24 mouse cellular contexts compared by ENCODE assay signal in genomic region chr9:43580653-43581052, GRCm38 (mm10).
"Had no signal": no experiment of that assay in that cellular context is flagged by ENCODE, and none has a peak within 500 bp of the region (broad histone marks: within the 10 kb centered on the region; RNA-seq: fewer than 3 reads in every experiment).

No protein-coding gene starts in this region.

- H3K9ac ChIP-seq: heart, embryonic 12.5 days; hindbrain, embryonic 12.5 days; hindbrain, embryonic 15.5 days; intestine, embryonic 15.5 days; limb, embryonic 12.5 days had no signal

- H3K27me3 ChIP-seq: heart, embryonic 12.5 days; hindbrain, embryonic 15.5 days; intestine, embryonic 15.5 days; limb, embryonic 12.5 days had no signal

- ATAC-seq: inflammation-experienced regulatory T-cells, adult 6 months; intestine, embryonic 15.5 days; intestine, postnatal 0 days had no signal

- H3K9me3 ChIP-seq: heart, embryonic 12.5 days; hindbrain, embryonic 10.5 days; hindbrain, embryonic 12.5 days; hindbrain, embryonic 15.5 days; intestine, embryonic 15.5 days; limb, embryonic 10.5 days; limb, embryonic 12.5 days had no signal

- H3K4me3 ChIP-seq: heart, adult 2 months; heart, embryonic 12.5 days; hindbrain, embryonic 10.5 days; hindbrain, embryonic 12.5 days; hindbrain, embryonic 15.5 days; intestine, embryonic 15.5 days; layer of hippocampus, adult 2 months; left cerebral cortex, adult 2 months; limb, embryonic 10.5 days; limb, embryonic 12.5 days had no signal

- H3K27ac ChIP-seq: heart, adult 2 months; hindbrain, embryonic 10.5 days; hindbrain, embryonic 12.5 days; hindbrain, embryonic 15.5 days; intestine, embryonic 15.5 days; layer of hippocampus, adult 2 months; left cerebral cortex, adult 2 months; limb, embryonic 10.5 days; limb, embryonic 12.5 days had no signal

- H3K4me2 ChIP-seq: heart, embryonic 12.5 days; hindbrain, embryonic 12.5 days; hindbrain, embryonic 15.5 days; intestine, embryonic 15.5 days; limb, embryonic 12.5 days; liver, embryonic 11.5 days had no signal

- DNase-seq: gastrocnemius, postnatal 14 days; gastrocnemius, postnatal 36 days; heart, adult 11 months; heart, adult 2 months; heart, postnatal 10 days; heart, postnatal 4 days; kidney, adult 18-20 months; kidney, adult 8-10 months; kidney, postnatal 10 days; kidney, postnatal 25 days; kidney, postnatal 4 days; liver had no signal

- H3K4me1 ChIP-seq: hindbrain, embryonic 15.5 days; intestine, embryonic 15.5 days; limb, embryonic 12.5 days had no signal

- H3K36me3 ChIP-seq: heart, embryonic 12.5 days; hindbrain, embryonic 10.5 days; hindbrain, embryonic 12.5 days; hindbrain, embryonic 15.5 days; intestine, embryonic 15.5 days; limb, embryonic 10.5 days; limb, embryonic 12.5 days had no signal
